Mouse (Mus musculus) left cerebral cortex, postnatal 36 days (tissue): Measurements from ENCODE around the gene Apol9a. TPM values are rescaled to one million over a fixed set of nuclear protein-coding genes. Genes with fewer than 3 reads are reported as not detected.

Experiments
- DNase-seq, 2 experiments: peaks; one replicate each; pipeline ENCODE4 v3.0.0; 2021 to 2022; ENCODE audit warnings: low spot score in 2 of 2, mixed read lengths in 1 of 2
- intact Hi-C: fragments of 180-260 bp; cut with DNase I; formaldehyde crosslinking; loops from one replicate; pipeline ENCODE4 v1.15.1; 2025
- total RNA-seq, 2 experiments: library from RNA; stranded (reverse); gene quantifications; 2 replicates each; pipeline ENCODE4 v1.2.3; 2021

The Apol9a gene
- total RNA-seq, 2 experiments from 2014 or later = 0.25 TPM; not detected in 1

GRCm38 (mm10) chr15:77356248-77356810 lies 54.6 kb downstream of the Apol9a start:
- intact Hi-C loops = loop anchor here (5.0 kb wide), 1 partner anchor 384 kb away; no protein-coding TSS in a partner anchor
- peak; percentile 65 to 74 for DNase-seq

GRCm38 (mm10) chr15:77354848-77355551 lies 55.9 kb downstream of the Apol9a start:
- DNase-seq = no peak
- intact Hi-C loops = loop anchor here (5.0 kb wide), 1 partner anchor 383 kb away; no protein-coding TSS in a partner anchor

- no peak for DNase-seq
- intact Hi-C loops = no loop called here
Measured at GRCm38 (mm10) chr15:77354496-77354847, 56.5 kb downstream of the Apol9a start.

Other genes starting within 250 kb of the Apol9a start
- gene Rbfox2, start 104.1 kb downstream of the Apol9a start, total RNA-seq = 100 to 1,000 TPM; 217 to 276 TPM
- under 1 TPM; 0.39 to 0.50 TPM for gene Apol7a, start 12.0 kb downstream of the Apol9a start, total RNA-seq
- under 1 TPM; 0.34 to 0.35 TPM for gene Apol7b, start 36.4 kb upstream of the Apol9a start, total RNA-seq
- not detected for gene Apol10a, start 65.9 kb upstream of the Apol9a start, total RNA-seq
- not detected for gene Apol11a, start 97.1 kb upstream of the Apol9a start, total RNA-seq
- not detected for gene Apol7c, start 122.2 kb upstream of the Apol9a start, total RNA-seq
- gene 1700025B11Rik, start 150.8 kb upstream of the Apol9a start, total RNA-seq = not detected
- gene Apol10b, start 185.0 kb upstream of the Apol9a start, total RNA-seq = under 1 TPM in 1 of 2 experiments, not detected in 1; 0.23 TPM
- not detected for gene Gm36245, start 188.1 kb upstream of the Apol9a start, total RNA-seq
- gene Apol11b, start 232.2 kb upstream of the Apol9a start, total RNA-seq = not detected